Mouse (Mus musculus) MEL (cell line): Measurements from ENCODE around the gene Urb1. TPM values are rescaled to one million over a fixed set of nuclear protein-coding genes. Genes with fewer than 3 reads are reported as not detected.

Source experiments
- DNase-seq: peaks from one replicate; pipeline ENCODE4 v3.0.0; 2011; ENCODE audit warnings: low read depth, low spot score
- H3K27ac ChIP-seq: 2 replicates; pipeline ENCODE4 v1.5.1; 2012; ENCODE audit warnings: low read depth, mild to moderate bottlenecking, control low read depth, low read length, moderate library complexity; ENCODE audit not compliant: control insufficient read depth
- H3K27me3 ChIP-seq, 2 experiments: fragments of 150-350 bp in 1 of 2; sonication (generic) in 1 of 2; 2 replicates each; pipeline ENCODE4 v1.6.1; 2012; ENCODE audit warnings: low read length in 2 of 2, mild to moderate bottlenecking in 2 of 2, improper control_type of control experiment in 1 of 2, moderate library complexity in 1 of 2; ENCODE audit not compliant: insufficient read depth in 2 of 2, control insufficient read depth in 1 of 2
- H3K36me3 ChIP-seq, 2 experiments: 2 replicates each; pipeline ENCODE4 v1.6.1; 2012 to 2014; ENCODE audit warnings: low read length in 2 of 2, improper control_type of control experiment in 1 of 2, inconsistent platforms in 1 of 2, mild to moderate bottlenecking in 1 of 2; ENCODE audit not compliant: insufficient read depth in 2 of 2, control insufficient read depth in 1 of 2
- H3K4me1 ChIP-seq, 2 experiments: fragments of 150-350 bp in 1 of 2; sonication (generic) in 1 of 2; 2 replicates each; pipeline ENCODE4 v1.6.1; 2012; ENCODE audit warnings: low read length in 2 of 2, improper control_type of control experiment in 1 of 2, mild to moderate bottlenecking in 1 of 2; ENCODE audit not compliant: insufficient read depth in 2 of 2, control insufficient read depth in 1 of 2
- H3K4me3 ChIP-seq, 2 experiments: fragments of 150-350 bp in 1 of 2; sonication (generic) in 1 of 2; 2 replicates each; pipeline ENCODE4 v1.5.1; 2012; ENCODE audit warnings: low read depth in 2 of 2, low read length in 2 of 2, mild to moderate bottlenecking in 2 of 2, moderate library complexity in 2 of 2, control low read depth in 1 of 2, improper control_type of control experiment in 1 of 2; ENCODE audit not compliant: control insufficient read depth in 1 of 2, insufficient read depth in 1 of 2
- H3K79me2 ChIP-seq: 2 replicates; pipeline ENCODE4 v1.6.1; 2012; ENCODE audit warnings: mild to moderate bottlenecking, low read length, moderate library complexity; ENCODE audit not compliant: control insufficient read depth, poor library complexity, insufficient read depth
- H3K9ac ChIP-seq: 2 replicates; pipeline ENCODE4 v1.6.1; 2012; ENCODE audit warnings: low read depth, mild to moderate bottlenecking, control low read depth, low read length, moderate library complexity; ENCODE audit not compliant: control insufficient read depth, poor library complexity, severe bottlenecking
- H3K9me3 ChIP-seq: fragments of 150-350 bp; sonication (generic); replicated peaks from 2 replicates; pipeline ENCODE4 v1.6.1; 2012; ENCODE audit warnings: mild to moderate bottlenecking, low read length, improper control_type of control experiment, moderate library complexity; ENCODE audit not compliant: insufficient read depth
- BHLHE40 ChIP-seq: IDR thresholded peaks from 2 replicates; pipeline ENCODE4 v1.6.1; 2012; ENCODE audit warnings: low read depth, mild to moderate bottlenecking, inconsistent platforms, low read length, improper control_type of control experiment, borderline replicate concordance
- CTCF ChIP-seq, 3 experiments: IDR thresholded peaks in 2 of 3; conservative IDR thresholded peaks in 1 of 3; 2 replicates each; pipeline ENCODE4 v1.5.1; 2011 to 2012; ENCODE audit warnings: low read length in 3 of 3, low read depth in 2 of 3, mild to moderate bottlenecking in 2 of 3, improper control_type of control experiment in 1 of 3, inconsistent platforms in 1 of 3, mixed read lengths in 1 of 3, moderate library complexity in 1 of 3; ENCODE audit not compliant: control insufficient read depth in 1 of 3, insufficient read depth in 1 of 3, poor library complexity in 1 of 3, severe bottlenecking in 1 of 3
- ETS1 ChIP-seq: IDR thresholded peaks from 2 replicates; pipeline ENCODE4 v1.6.1; 2012; ENCODE audit warnings: low read depth, mild to moderate bottlenecking, inconsistent platforms, low read length, improper control_type of control experiment, moderate library complexity
- GATA1 ChIP-seq: IDR thresholded peaks from 2 replicates; pipeline ENCODE4 v1.6.1; 2011; ENCODE audit warnings: low read depth, low read length, improper control_type of control experiment
- HCFC1 ChIP-seq: IDR thresholded peaks from 2 replicates; pipeline ENCODE4 v1.6.1; 2012; ENCODE audit warnings: low read depth, mild to moderate bottlenecking, inconsistent platforms, low read length, improper control_type of control experiment, moderate library complexity
- MAZ ChIP-seq: IDR thresholded peaks from 2 replicates; pipeline ENCODE4 v1.6.1; 2012; ENCODE audit warnings: low read depth, mild to moderate bottlenecking, inconsistent platforms, low read length, improper control_type of control experiment
- MEF2A ChIP-seq: IDR thresholded peaks from 2 replicates; pipeline ENCODE4 v1.6.1; 2014; ENCODE audit warnings: low read depth, mild to moderate bottlenecking, inconsistent platforms, low read length, improper control_type of control experiment; ENCODE audit not compliant: poor library complexity, insufficient replicate concordance, severe bottlenecking; ENCODE audit errors: extremely low read depth
- MYC ChIP-seq: IDR thresholded peaks from 2 replicates; pipeline ENCODE4 v1.6.1; 2011; ENCODE audit warnings: low read depth, mild to moderate bottlenecking, low read length, improper control_type of control experiment, moderate library complexity
- NELFE ChIP-seq: IDR thresholded peaks from 2 replicates; pipeline ENCODE4 v1.6.1; 2011; ENCODE audit warnings: low read depth, low read length, improper control_type of control experiment
- POLR2AphosphoS2 ChIP-seq: IDR thresholded peaks from 2 replicates; pipeline ENCODE4 v1.6.1; 2011; ENCODE audit warnings: low read length, improper control_type of control experiment
- RCOR1 ChIP-seq: IDR thresholded peaks from 2 replicates; pipeline ENCODE4 v1.6.1; 2012; ENCODE audit warnings: low read depth, mild to moderate bottlenecking, inconsistent platforms, low read length, improper control_type of control experiment
- SMC3 ChIP-seq: IDR thresholded peaks from 2 replicates; pipeline ENCODE4 v1.6.1; 2011; ENCODE audit warnings: low read depth, low read length, improper control_type of control experiment
- TAL1 ChIP-seq: IDR thresholded peaks from 2 replicates; pipeline ENCODE4 v1.6.1; 2012; ENCODE audit warnings: mild to moderate bottlenecking, inconsistent platforms, low read length, moderate library complexity, mixed read lengths
- TBP ChIP-seq: IDR thresholded peaks from 2 replicates; pipeline ENCODE4 v1.8.0; 2011; ENCODE audit warnings: low read depth, low read length, improper control_type of control experiment
- TCF12 ChIP-seq: IDR thresholded peaks from 2 replicates; pipeline ENCODE4 v1.6.1; 2014; ENCODE audit warnings: low read depth, mild to moderate bottlenecking, inconsistent platforms, low read length, improper control_type of control experiment, moderate library complexity
- USF1 ChIP-seq: IDR thresholded peaks from 2 replicates; pipeline ENCODE4 v1.6.1; 2014; ENCODE audit warnings: low read depth, mild to moderate bottlenecking, inconsistent platforms, low read length, improper control_type of control experiment, moderate library complexity
- ZNF384 ChIP-seq: IDR thresholded peaks from 2 replicates; pipeline ENCODE4 v1.6.1; 2012; ENCODE audit warnings: low read depth, mild to moderate bottlenecking, inconsistent platforms, low read length, improper control_type of control experiment
- polyA plus RNA-seq, 2 experiments: library from polyadenylated mRNA; stranded (reverse) in 1 of 2; unstranded in 1 of 2; fragments of >175 nt in 1 of 2; fragments of >200 nt in 1 of 2; gene quantifications; 2 replicates each; pipeline versions ENCODE4 v1.2.1 to v1.2.4; 2012; ENCODE audit warnings: low replicate concordance in 2 of 2, low read depth in 1 of 2; ENCODE audit not compliant: insufficient read length in 2 of 2, insufficient read depth in 1 of 2, missing spikeins in 1 of 2
- total RNA-seq: library from RNA; depleted of rRNA; stranded (reverse); fragments of 300-350 nt; gene quantifications from 2 replicates; pipeline ENCODE4 v1.2.3, GENCODE M21; 2012

Urb1 gene
- total and polyA plus RNA-seq, 3 experiments: 26.2 to 36.7 (median 35.3) TPM

- H3K27ac ChIP-seq: no peak overlapping the region
- no peak for DNase-seq
- H3K79me2 ChIP-seq: no peaks in the 10 kb centered on the region
- no peaks in the 10 kb centered on the region for H3K9me3 ChIP-seq
- H3K4me1 ChIP-seq: no peaks in the 10 kb centered on the region
- no peaks in the 10 kb centered on the region for H3K27me3 ChIP-seq
- TF ChIP-seq ZNF384 (no peak), CTCF (IDR thresholded peaks at IDR 0.05 in 2 of 3, conservative IDR thresholded peaks at IDR 0.05 in 1 of 3; ENCODE audit: control insufficient read depth in 1 of 3, insufficient read depth in 1 of 3, low read depth in 2 of 3, low read length in 3 of 3, poor library complexity in 1 of 3, severe bottlenecking in 1 of 3) (no peak), TBP (no peak), TAL1 (no peak), ETS1 (no peak), MEF2A (no peak), BHLHE40 (no peak), HCFC1 (no peak), SMC3 (no peak), MYC (no peak), MAZ (no peak), POLR2AphosphoS2 (no peak)
- H3K4me3 ChIP-seq: no peak overlapping the region
- H3K9ac ChIP-seq: no peak overlapping the region
- peaks cover 0 to 9% of the 10 kb centered on the region in 2 experiments; a peak in 2 of 4 replicates for H3K36me3 ChIP-seq
Measured at GRCm38 (mm10) chr16:90785257-90785656, 25.0 kb downstream of the Urb1 start.

DNA sequence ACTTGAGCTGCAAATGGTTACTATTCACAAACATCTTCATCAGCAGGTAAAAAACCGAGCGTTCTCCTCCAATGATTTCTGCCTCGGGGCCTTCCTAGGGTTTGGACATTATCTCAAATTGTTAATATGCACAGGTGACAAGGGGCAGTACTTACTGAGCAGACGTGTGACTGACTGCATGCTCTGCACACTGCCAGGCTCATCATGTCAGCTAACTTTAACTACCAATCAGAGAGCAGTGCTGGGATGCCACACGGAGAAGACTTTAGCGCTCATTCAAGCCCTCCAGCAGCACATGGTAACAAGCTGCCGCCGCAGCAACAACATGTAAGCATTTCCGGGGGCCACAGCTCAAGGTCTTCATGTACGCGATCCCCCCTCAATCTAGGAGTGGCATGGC is 26.9 kb downstream of the Urb1 start:
- Histone ChIP-seq H3K79me2 (no peaks in the 10 kb centered on the region), H3K9me3 (no peaks in the 10 kb centered on the region), H3K36me3 (peaks cover 0 to 8% of the 10 kb centered on the region in 2 experiments; a peak in 2 of 4 replicates), H3K9ac (no peak overlapping the region), H3K27ac (no peak overlapping the region), H3K4me1 (no peaks in the 10 kb centered on the region), H3K27me3 (no peaks in the 10 kb centered on the region), H3K4me3 (no peak overlapping the region)
- DNase-seq: no peak
- no peak for TF ChIP-seq SMC3
- no peak for TF ChIP-seq TBP
- no peak for TF ChIP-seq USF1
- TF ChIP-seq NELFE: no peak
- TF ChIP-seq GATA1: no peak
- TF ChIP-seq TCF12: no peak
- TF ChIP-seq ETS1: no peak
- TF ChIP-seq RCOR1: no peak
